Mouse (Mus musculus) heart, embryonic 12.5 days (tissue): ENCODE measurements around the gene Magi2. TPM values are rescaled to one million over a fixed set of nuclear protein-coding genes. Genes with fewer than 3 reads are reported as not detected.
A peak's percentile ranks its signal among the peaks of the same experiment; 100 is the strongest.

Experiments
- ATAC-seq: fragments of 200-750 bp; cut with Nextera tagmentation; 2 replicates; pipeline ENCODE4 v1.8.0; 2017; ENCODE audit warnings: moderate TSS enrichment, moderate library complexity; ENCODE audit not compliant: insufficient number of reproducible peaks, low FRiP score
- H3K27ac ChIP-seq: fragments of 300-500 bp; sonication (generic); 2 replicates; pipeline ENCODE4 v1.5.1; 2016; ENCODE audit warnings: mild to moderate bottlenecking, moderate library complexity; ENCODE audit not compliant: poor library complexity, severe bottlenecking
- H3K27me3 ChIP-seq: fragments of 300-500 bp; sonication (generic); replicated peaks from 2 replicates; pipeline ENCODE4 v1.6.1; 2016; ENCODE audit warnings: mild to moderate bottlenecking, moderate library complexity
- H3K36me3 ChIP-seq: fragments of 300-500 bp; sonication (generic); 2 replicates; pipeline ENCODE4 v1.6.1; 2016; ENCODE audit warnings: mild to moderate bottlenecking, moderate library complexity
- H3K4me1 ChIP-seq: fragments of 300-500 bp; sonication (generic); replicated peaks from 2 replicates; pipeline ENCODE4 v1.6.1; 2016; ENCODE audit warnings: mild to moderate bottlenecking
- H3K4me2 ChIP-seq: fragments of 300-500 bp; sonication (generic); 2 replicates; pipeline ENCODE4 v1.6.1; 2016; ENCODE audit warnings: mild to moderate bottlenecking, moderate library complexity
- H3K4me3 ChIP-seq: fragments of 300-500 bp; sonication (generic); 2 replicates; pipeline ENCODE4 v1.5.1; 2016; ENCODE audit warnings: mild to moderate bottlenecking
- H3K9ac ChIP-seq: fragments of 300-500 bp; sonication (generic); 2 replicates; pipeline ENCODE4 v1.6.1; 2016; ENCODE audit warnings: mild to moderate bottlenecking, moderate library complexity
- H3K9me3 ChIP-seq: fragments of 300-500 bp; sonication (generic); replicated peaks from 2 replicates; pipeline ENCODE4 v1.6.1; 2016; ENCODE audit warnings: mild to moderate bottlenecking, moderate library complexity
- WGBS: fragments of 180-500 bp; shearing (Covaris S2); methylation state at CpG from one replicate; pipeline ENCODE4 v1.1.7; 2016; 5-methylcytosine and 5-hydroxymethylcytosine counted together
- polyA plus RNA-seq: library from polyadenylated mRNA; unstranded; fragments of >200 nt; fragmentation: Nextera tagmentation; extraction: Ambion mirVana; gene quantifications from 2 replicates; pipeline ENCODE4 v1.2.1, GENCODE M21; 2016

Magi2 gene
- polyA plus RNA-seq, 1 experiment from 2014 or later: 3.9 TPM

GRCm38 (mm10) chr5:20634046-20634769, 1407.4 kb downstream of the Magi2 start:
- no peak overlapping the region for H3K4me2 ChIP-seq
- H3K4me3 ChIP-seq: no peak overlapping the region
- H3K9ac ChIP-seq: no peak overlapping the region
- no peaks in the 10 kb centered on the region for H3K36me3 ChIP-seq
- H3K4me1 ChIP-seq: no peaks in the 10 kb centered on the region
- 81% methylated on average over 14 of the region's 14 CpGs for WGBS
- ATAC-seq: no peak
- H3K27ac ChIP-seq: no peak overlapping the region
- H3K27me3 ChIP-seq: no peaks in the 10 kb centered on the region
- no peaks in the 10 kb centered on the region for H3K9me3 ChIP-seq

DNA sequence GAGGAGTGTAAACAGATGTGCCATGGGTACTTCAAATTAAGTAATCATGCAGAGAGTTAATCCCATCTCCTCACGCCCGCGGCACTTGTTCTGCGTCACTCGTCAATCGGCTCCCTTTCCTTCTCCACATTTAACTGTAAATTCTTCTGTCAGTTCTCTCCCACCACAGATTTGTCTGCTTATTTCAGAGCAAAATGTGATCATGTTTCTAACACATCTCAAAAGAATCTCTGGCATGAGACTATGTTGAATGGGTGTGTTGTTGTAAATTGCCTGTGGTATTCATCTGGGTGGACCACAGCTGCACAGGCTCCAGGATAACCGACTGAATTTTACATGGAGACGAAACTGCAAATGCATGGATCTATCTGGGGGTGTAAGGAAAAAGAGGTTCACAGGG, 1408.0 kb downstream of the Magi2 start:
- Histone ChIP-seq H3K4me1 (no peaks in the 10 kb centered on the region), H3K4me2 (no peak overlapping the region), H3K4me3 (no peak overlapping the region), H3K36me3 (no peaks in the 10 kb centered on the region), H3K9me3 (no peaks in the 10 kb centered on the region), H3K27ac (no peak overlapping the region), H3K27me3 (no peaks in the 10 kb centered on the region), H3K9ac (no peak overlapping the region)
- ATAC-seq: no peak
- WGBS: 67% methylated on average over 8 of the region's 8 CpGs

GRCm38 (mm10) chr5:20637300-20637989, 1410.6 kb downstream of the Magi2 start:
- Histone ChIP-seq H3K36me3 (no peaks in the 10 kb centered on the region), H3K9ac (no peak overlapping the region), H3K4me1 (no peaks in the 10 kb centered on the region), H3K4me2 (no peak overlapping the region), H3K27me3 (no peaks in the 10 kb centered on the region), H3K9me3 (no peaks in the 10 kb centered on the region), H3K27ac (no peak overlapping the region), H3K4me3 (no peak overlapping the region)
- no peak for ATAC-seq
- WGBS: 77% methylated on average over 5 of the region's 5 CpGs

DNA sequence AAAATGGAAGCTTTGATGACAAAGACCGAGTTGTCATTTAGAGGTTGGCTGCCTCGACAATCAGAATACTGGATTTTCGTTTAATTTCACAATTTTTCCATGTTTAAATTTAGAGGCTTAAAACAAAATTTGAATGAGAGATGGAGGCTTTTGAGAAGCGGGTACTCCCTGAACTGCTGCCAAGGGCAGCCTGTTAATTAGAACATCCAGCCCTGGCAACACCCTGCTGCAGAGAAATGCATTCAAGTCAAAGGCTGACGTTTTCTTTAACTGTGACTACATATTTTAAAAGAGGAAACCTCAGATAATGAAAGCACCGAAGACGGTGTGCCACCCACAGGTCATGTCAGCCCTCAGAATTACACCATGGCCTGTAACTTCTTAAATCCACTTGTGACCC, 1415.4 kb downstream of the Magi2 start:
- H3K4me3 ChIP-seq: no peak overlapping the region
- WGBS: 63% methylated on average over 7 of the region's 7 CpGs
- H3K4me1 ChIP-seq: no peaks in the 10 kb centered on the region
- no peak for ATAC-seq
- no peak overlapping the region for H3K9ac ChIP-seq
- H3K27me3 ChIP-seq: no peaks in the 10 kb centered on the region
- H3K4me2 ChIP-seq: no peak overlapping the region
- H3K36me3 ChIP-seq: no peaks in the 10 kb centered on the region
- no peak overlapping the region for H3K27ac ChIP-seq
- 0 out of 2 replicates have a peak, but pooled peaks cover 3% of the 10 kb centered on the region for H3K9me3 ChIP-seq

DNA sequence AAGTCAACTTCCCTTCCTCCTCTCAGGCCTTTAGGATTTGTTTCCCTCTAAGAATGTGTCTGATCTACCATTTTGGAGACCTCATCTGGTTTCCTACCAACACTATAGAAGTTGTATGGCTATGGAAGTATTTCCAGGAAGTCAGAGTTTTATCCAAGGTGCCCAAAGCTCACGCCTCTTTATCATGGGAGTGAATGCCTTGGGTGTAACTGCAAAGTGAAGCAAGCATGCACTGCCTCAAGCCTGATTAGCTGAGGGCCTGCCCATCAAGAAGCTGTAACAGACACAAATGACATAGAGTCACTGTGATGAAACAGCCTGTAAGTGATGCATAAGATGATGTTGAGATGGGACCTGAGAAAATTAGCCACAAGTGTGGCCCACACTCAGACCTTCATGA, 1416.9 kb downstream of the Magi2 start:
- Histone ChIP-seq H3K9me3 (0 out of 2 replicates have a peak, but pooled peaks cover 3% of the 10 kb centered on the region), H3K27me3 (no peaks in the 10 kb centered on the region), H3K4me3 (no peak overlapping the region), H3K9ac (no peak overlapping the region), H3K4me2 (no peak overlapping the region), H3K27ac (no peak overlapping the region), H3K4me1 (no peaks in the 10 kb centered on the region), H3K36me3 (no peaks in the 10 kb centered on the region)
- ATAC-seq: no peak
- WGBS: 67% methylated on average over 1 of the region's 1 CpGs

DNA sequence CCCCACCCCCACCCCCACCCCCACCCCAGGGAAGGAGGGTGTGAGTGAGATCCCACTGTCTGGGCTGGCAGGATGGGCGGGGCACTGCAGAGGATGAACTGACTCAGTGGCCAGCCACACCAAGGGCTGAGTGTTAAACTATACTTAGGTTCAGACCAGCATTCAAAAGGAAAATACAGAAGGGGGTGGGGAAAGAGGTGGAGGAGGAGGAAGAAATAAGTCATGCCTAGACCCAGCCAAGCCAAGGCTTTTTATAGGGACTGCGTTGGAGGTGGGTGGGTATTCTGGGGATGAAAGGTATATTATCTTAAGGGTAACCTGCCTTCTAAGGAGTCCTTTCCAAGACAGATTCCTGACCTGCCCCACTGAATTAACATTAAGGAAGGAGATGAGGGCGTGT, 1420.1 kb downstream of the Magi2 start:
- 69% methylated on average over 3 of the region's 3 CpGs for WGBS
- no peak overlapping the region for H3K4me3 ChIP-seq

DNA sequence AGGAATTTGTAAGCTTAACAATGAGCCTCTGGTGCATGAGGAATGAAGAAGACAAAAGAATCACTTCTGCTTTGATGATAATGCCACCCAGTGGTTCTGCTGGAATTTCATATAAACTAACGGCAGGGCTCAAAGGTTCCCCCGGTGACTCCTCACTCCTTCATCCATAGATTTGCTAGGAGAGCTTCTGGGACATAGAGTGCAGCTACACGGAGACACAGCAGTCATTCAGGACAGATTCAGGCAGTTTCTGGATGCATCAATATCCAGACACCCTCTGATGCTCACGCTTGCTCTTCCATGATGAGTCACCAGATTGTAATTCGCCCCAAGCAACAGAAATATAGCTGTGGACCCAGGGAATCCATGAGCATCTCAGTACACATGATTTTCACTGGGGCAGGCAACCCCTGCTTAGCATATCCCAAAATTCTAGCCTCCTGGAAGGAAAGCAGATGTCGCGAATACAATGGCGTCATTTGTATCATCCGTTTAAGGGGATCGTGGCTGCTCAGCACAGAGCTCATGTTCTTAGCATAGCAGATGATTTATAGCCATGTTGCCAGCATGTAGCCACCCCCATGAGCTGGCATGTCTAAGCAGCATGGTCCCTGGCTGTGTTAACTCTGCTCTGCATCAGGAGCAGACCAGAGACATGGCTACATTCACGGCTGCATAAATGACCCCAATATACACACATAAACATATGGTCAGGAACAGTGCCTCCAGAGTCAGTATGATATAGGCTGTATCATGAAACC, 1426.8 kb downstream of the Magi2 start:
- no peak overlapping the region for H3K27ac ChIP-seq
- WGBS: 65% methylated on average over 11 of the region's 11 CpGs
- no peak overlapping the region for H3K9ac ChIP-seq
- H3K4me1 ChIP-seq: peaks cover 3% of the 10 kb centered on the region; the same call in 1 of the 2 replicates
- H3K4me3 ChIP-seq: no peak overlapping the region
- H3K27me3 ChIP-seq: peaks cover 2% of the 10 kb centered on the region; the same call in 1 of the 2 replicates
- H3K36me3 ChIP-seq: no peaks in the 10 kb centered on the region
- peaks cover 5% of the 10 kb centered on the region for H3K9me3 ChIP-seq
- H3K4me2 ChIP-seq: no peak overlapping the region
- no peak for ATAC-seq

More for the DNA sequence above, 1420.1 kb downstream of the Magi2 start:
- Histone ChIP-seq H3K36me3 (no peaks in the 10 kb centered on the region), H3K27me3 (no peaks in the 10 kb centered on the region), H3K4me1 (no peaks in the 10 kb centered on the region), H3K9me3 (peaks cover 9% of the 10 kb centered on the region), H3K4me2 (no peak overlapping the region), H3K27ac (no peak overlapping the region), H3K9ac (no peak overlapping the region)
- ATAC-seq: no peak

DNA sequence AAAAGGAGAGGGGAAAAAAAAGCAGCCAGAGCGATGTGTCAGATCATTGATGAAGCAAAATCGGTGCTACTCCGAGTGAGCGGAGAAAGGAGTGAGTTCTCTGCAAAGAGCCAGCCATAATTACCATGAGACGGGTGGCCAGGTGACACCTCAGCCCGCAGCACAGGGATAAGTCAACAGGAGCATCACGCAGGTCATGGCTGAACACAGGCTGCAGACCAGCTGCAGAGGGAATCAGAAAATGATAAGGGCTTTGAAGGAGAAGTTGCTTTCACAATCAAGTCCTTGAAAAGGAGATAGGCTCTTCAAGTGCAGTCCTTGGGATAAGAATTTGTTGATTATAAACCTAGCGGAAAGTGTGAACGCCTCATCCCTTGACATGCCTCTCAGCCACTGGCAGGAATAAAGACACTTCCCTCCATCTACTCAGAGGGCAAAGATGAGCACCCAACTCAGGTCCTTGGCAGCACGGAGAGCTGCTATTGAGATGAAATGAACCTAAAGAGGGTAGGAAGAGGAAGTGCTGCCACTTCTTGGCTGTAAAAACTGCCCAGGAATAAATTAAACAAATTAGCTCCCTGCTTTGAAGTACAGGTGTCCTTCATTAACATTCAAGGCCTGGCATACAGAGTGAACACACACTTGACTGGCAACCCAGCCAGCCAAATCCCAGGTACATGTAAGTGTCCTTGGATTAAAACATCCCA, 1428.1 kb downstream of the Magi2 start:
- Histone ChIP-seq H3K4me3 (no peak overlapping the region), H3K4me1 (peaks cover 3% of the 10 kb centered on the region; the same call in 1 of the 2 replicates), H3K27me3 (peaks cover 2% of the 10 kb centered on the region; the same call in 1 of the 2 replicates), H3K9me3 (no peaks in the 10 kb centered on the region), H3K9ac (no peak overlapping the region), H3K4me2 (0 out of 2 replicates have a peak overlapping the region, but pooled peaks have one; percentile 20), H3K36me3 (no peaks in the 10 kb centered on the region), H3K27ac (no peak overlapping the region)
- 28% methylated on average over 10 of the region's 10 CpGs for WGBS
- no peak for ATAC-seq

GRCm38 (mm10) chr5:20657056-20657455, 1430.2 kb downstream of the Magi2 start:
- ATAC-seq: no peak
- H3K4me1 ChIP-seq: peaks cover 3% of the 10 kb centered on the region; the same call in 1 of the 2 replicates
- H3K27me3 ChIP-seq: peaks cover 2% of the 10 kb centered on the region; the same call in 1 of the 2 replicates
- H3K9ac ChIP-seq: no peak overlapping the region
- no peak overlapping the region for H3K27ac ChIP-seq
- H3K36me3 ChIP-seq: no peaks in the 10 kb centered on the region
- H3K9me3 ChIP-seq: no peaks in the 10 kb centered on the region
- WGBS: 82% methylated on average over 5 of the region's 5 CpGs
- no peak overlapping the region for H3K4me2 ChIP-seq
- H3K4me3 ChIP-seq: no peak overlapping the region

GRCm38 (mm10) chr5:20667601-20668000, 1440.8 kb downstream of the Magi2 start:
- Histone ChIP-seq H3K27ac (no peak overlapping the region), H3K9ac (no peak overlapping the region), H3K27me3 (no peaks in the 10 kb centered on the region), H3K4me1 (0 out of 2 replicates have a peak, but pooled peaks cover 4% of the 10 kb centered on the region), H3K4me3 (no peak overlapping the region), H3K36me3 (no peaks in the 10 kb centered on the region), H3K4me2 (no peak overlapping the region), H3K9me3 (peaks cover 8% of the 10 kb centered on the region; the same call in 1 of the 2 replicates)
- ATAC-seq: no peak
- WGBS: 90% methylated on average over 8 of the region's 8 CpGs
